Comparison of ENCODE assay signal across 19 mouse cellular contexts in the genomic region with DNA sequence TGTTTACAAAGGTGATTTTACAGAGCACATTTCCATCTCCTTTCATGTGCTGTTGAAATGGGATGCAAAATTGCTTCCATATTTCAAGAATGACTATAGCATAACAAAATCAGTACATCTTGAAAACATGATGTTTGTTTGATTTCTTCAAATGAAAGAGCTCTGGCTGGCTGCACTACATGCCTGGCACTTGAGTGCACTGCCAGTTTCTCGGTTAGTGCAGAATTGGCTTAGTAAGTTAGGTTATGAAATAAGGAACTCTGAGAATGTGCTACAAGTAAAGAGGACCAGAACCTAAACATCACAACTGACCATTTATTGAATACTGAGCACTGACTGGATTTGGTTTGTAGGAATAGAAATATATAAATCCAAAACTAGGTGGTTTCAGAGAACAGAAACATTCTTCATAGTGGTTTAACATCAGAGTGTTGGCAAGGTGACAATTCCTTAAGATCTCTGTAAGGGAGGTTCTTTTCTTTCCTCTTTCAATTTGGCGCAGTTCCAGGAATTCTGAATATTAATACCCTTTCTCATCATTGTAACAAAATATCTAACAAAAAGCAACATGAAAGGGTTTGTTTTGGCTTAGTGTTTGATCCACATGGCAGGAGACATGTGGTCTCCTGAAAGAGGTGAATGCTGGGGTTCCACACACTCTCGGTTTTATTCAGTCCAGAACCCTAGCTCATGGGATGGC. TPM values are rescaled to one million over a fixed set of nuclear protein-coding genes. Genes with fewer than 3 reads are reported as not detected.
DNase-seq lines count a peak whose midpoint lies in the region; ATAC-seq and TF ChIP-seq lines count a peak whose summit lies in the region.
"Had no signal": no experiment of that assay in that cellular context is flagged by ENCODE, and none has a peak within 500 bp of the region (broad histone marks: within the 10 kb centered on the region; RNA-seq: fewer than 3 reads in every experiment).

No protein-coding gene starts in this region.

- no peak overlapping the region for H3K9ac ChIP-seq in hindbrain, postnatal 0 days (replicated peaks; ENCODE audit: low read length)
- no peak overlapping the region for H3K9ac ChIP-seq in hindbrain, embryonic 16.5 days (ENCODE audit: low read depth, low read length)
- H3K9ac ChIP-seq in midbrain, embryonic 14.5 days (replicated peaks; ENCODE audit: low read length): no peak overlapping the region
- H3K9ac ChIP-seq in midbrain, embryonic 11.5 days (ENCODE audit: low read length): no peak overlapping the region
- no peak overlapping the region for H3K9ac ChIP-seq in lung, embryonic 16.5 days (ENCODE audit: low read length)
- H3K9ac ChIP-seq: embryonic facial prominence, embryonic 13.5 days; heart, embryonic 15.5 days; hindbrain, embryonic 13.5 days had no signal

- no peaks in the 10 kb centered on the region for H3K9me3 ChIP-seq in hindbrain, postnatal 0 days (ENCODE audit: low read length)
- H3K9me3 ChIP-seq in hindbrain, embryonic 16.5 days (ENCODE audit: control insufficient read depth, low read length): no peaks in the 10 kb centered on the region
- no peaks in the 10 kb centered on the region for H3K9me3 ChIP-seq in midbrain, embryonic 14.5 days (ENCODE audit: control insufficient read depth, low read length)
- H3K9me3 ChIP-seq in midbrain, embryonic 11.5 days (ENCODE audit: control insufficient read depth, low read length): no peaks in the 10 kb centered on the region
- H3K9me3 ChIP-seq in lung, embryonic 16.5 days (ENCODE audit: control insufficient read depth, low read length): no peaks in the 10 kb centered on the region
- H3K9me3 ChIP-seq: embryonic facial prominence, embryonic 13.5 days; heart, embryonic 15.5 days; hindbrain, embryonic 13.5 days had no signal

- H3K4me3 ChIP-seq in hindbrain, postnatal 0 days (ENCODE audit: low read length): no peak overlapping the region
- no peak overlapping the region for H3K4me3 ChIP-seq in hindbrain, embryonic 16.5 days (ENCODE audit: low read length)
- H3K4me3 ChIP-seq in midbrain, embryonic 14.5 days (replicated peaks; ENCODE audit: low read depth, low read length): no peak overlapping the region
- H3K4me3 ChIP-seq in midbrain, embryonic 11.5 days (ENCODE audit: low read depth, low read length): no peak overlapping the region
- H3K4me3 ChIP-seq in lung, embryonic 16.5 days (ENCODE audit: low read length): no peak overlapping the region
- H3K4me3 ChIP-seq: embryonic facial prominence, embryonic 13.5 days; heart, adult 2 months; heart, embryonic 15.5 days; hindbrain, embryonic 13.5 days had no signal

- no peaks in the 10 kb centered on the region for H3K27me3 ChIP-seq in hindbrain, postnatal 0 days (ENCODE audit: insufficient read depth, low read length)
- no peaks in the 10 kb centered on the region for H3K27me3 ChIP-seq in hindbrain, embryonic 16.5 days (replicated peaks; ENCODE audit: control insufficient read depth, insufficient read depth, low read length)
- no peaks in the 10 kb centered on the region for H3K27me3 ChIP-seq in midbrain, embryonic 14.5 days (ENCODE audit: control insufficient read depth, insufficient read depth, low read length)
- H3K27me3 ChIP-seq in midbrain, embryonic 11.5 days (ENCODE audit: control insufficient read depth, insufficient read depth, low read length): no peaks in the 10 kb centered on the region
- H3K27me3 ChIP-seq in lung, embryonic 16.5 days (ENCODE audit: control insufficient read depth, insufficient read depth, low read depth, low read length): no peaks in the 10 kb centered on the region
- H3K27me3 ChIP-seq: embryonic facial prominence, embryonic 13.5 days; heart, embryonic 15.5 days; hindbrain, embryonic 13.5 days had no signal

- no peaks in the 10 kb centered on the region for H3K36me3 ChIP-seq in hindbrain, postnatal 0 days (ENCODE audit: insufficient read depth, low read length)
- H3K36me3 ChIP-seq in hindbrain, embryonic 16.5 days (ENCODE audit: control insufficient read depth, insufficient read depth, low read length): no peaks in the 10 kb centered on the region
- no peaks in the 10 kb centered on the region for H3K36me3 ChIP-seq in midbrain, embryonic 14.5 days (ENCODE audit: control insufficient read depth, insufficient read depth, low read length)
- H3K36me3 ChIP-seq in midbrain, embryonic 11.5 days (ENCODE audit: control insufficient read depth, insufficient read depth, low read length): no peaks in the 10 kb centered on the region
- no peaks in the 10 kb centered on the region for H3K36me3 ChIP-seq in lung, embryonic 16.5 days (ENCODE audit: control insufficient read depth, insufficient read depth, low read length)
- H3K36me3 ChIP-seq: embryonic facial prominence, embryonic 13.5 days; heart, embryonic 15.5 days; hindbrain, embryonic 13.5 days had no signal

- TF ChIP-seq CTCF in hindbrain, postnatal 0 days (IDR thresholded peaks at IDR 0.05; ENCODE audit: low read depth): no peak

- 61% methylated on average over 3 of the region's 3 CpGs for WGBS in hindbrain, postnatal 0 days
- WGBS in hindbrain, embryonic 16.5 days: 73% methylated on average over 3 of the region's 3 CpGs
- 74% methylated on average over 3 of the region's 3 CpGs for WGBS in midbrain, embryonic 14.5 days
- WGBS in midbrain, embryonic 11.5 days: 90% methylated on average over 3 of the region's 3 CpGs
- WGBS in lung, embryonic 16.5 days: 52% methylated on average over 3 of the region's 3 CpGs

- no peak overlapping the region for H3K4me2 ChIP-seq in hindbrain, postnatal 0 days (ENCODE audit: low read depth, low read length)
- no peak overlapping the region for H3K4me2 ChIP-seq in hindbrain, embryonic 16.5 days (ENCODE audit: low read length)
- H3K4me2 ChIP-seq in midbrain, embryonic 14.5 days (ENCODE audit: low read length): no peak overlapping the region
- H3K4me2 ChIP-seq in midbrain, embryonic 11.5 days: no peak overlapping the region
- H3K4me2 ChIP-seq in lung, embryonic 16.5 days (ENCODE audit: low read depth, low read length): no peak overlapping the region
- H3K4me2 ChIP-seq: embryonic facial prominence, embryonic 13.5 days; heart, embryonic 11.5 days; heart, embryonic 15.5 days; hindbrain, embryonic 13.5 days had no signal

- DNase-seq in hindbrain, postnatal 0 days (ENCODE audit: low spot score): peak; percentile 9
- peak; percentile 25 for DNase-seq in midbrain, embryonic 14.5 days
- DNase-seq in midbrain, embryonic 11.5 days (ENCODE audit: low spot score, missing footprints): no peak
- peak; percentile 58 for DNase-seq in lung, postnatal 36 days
- no peak for DNase-seq in thymus, postnatal 10 days (ENCODE audit: low spot score in 2 of 2)
- DNase-seq in cerebellum, postnatal 36 days: no peak
- DNase-seq: adrenal gland, postnatal 10 days; cerebellum, adult 2 months; gastrocnemius, postnatal 14 days; heart, adult 2 months; heart, postnatal 14 days had no signal

- H3K4me1 ChIP-seq in hindbrain, postnatal 0 days (ENCODE audit: insufficient read depth, low read length): no peaks in the 10 kb centered on the region
- no peaks in the 10 kb centered on the region for H3K4me1 ChIP-seq in hindbrain, embryonic 16.5 days (ENCODE audit: control insufficient read depth, insufficient read depth, low read depth, low read length)
- no peaks in the 10 kb centered on the region for H3K4me1 ChIP-seq in midbrain, embryonic 14.5 days (ENCODE audit: control insufficient read depth, insufficient read depth, low read length)
- H3K4me1 ChIP-seq in midbrain, embryonic 11.5 days (ENCODE audit: control insufficient read depth, insufficient read depth, low read length): no peaks in the 10 kb centered on the region
- peaks cover 9% of the 10 kb centered on the region; the same call in 1 of the 2 replicates for H3K4me1 ChIP-seq in lung, embryonic 16.5 days (replicated peaks; ENCODE audit: control insufficient read depth, insufficient read depth, low read length)
- H3K4me1 ChIP-seq: embryonic facial prominence, embryonic 13.5 days; hindbrain, embryonic 13.5 days had no signal

- H3K27ac ChIP-seq in hindbrain, postnatal 0 days: no peak overlapping the region
- no peak overlapping the region for H3K27ac ChIP-seq in hindbrain, embryonic 16.5 days (ENCODE audit: low read depth, low read length)
- H3K27ac ChIP-seq in midbrain, embryonic 14.5 days (replicated peaks; ENCODE audit: low read depth, low read length): no peak overlapping the region
- H3K27ac ChIP-seq in midbrain, embryonic 11.5 days (ENCODE audit: low read depth, low read length): no peak overlapping the region
- peak overlapping the region; percentile 70 for H3K27ac ChIP-seq in lung, embryonic 16.5 days (ENCODE audit: low read length)
- H3K27ac ChIP-seq: embryonic facial prominence, embryonic 13.5 days; heart, adult 2 months; heart, embryonic 15.5 days; hindbrain, embryonic 13.5 days had no signal

- no peak for ATAC-seq in hindbrain, postnatal 0 days
- ATAC-seq in hindbrain, embryonic 16.5 days: no peak
- no peak for ATAC-seq in midbrain, embryonic 14.5 days (ENCODE audit: low FRiP score, low TSS enrichment)
- ATAC-seq in midbrain, embryonic 11.5 days (ENCODE audit: low FRiP score): no peak
- peak; percentile 34; the same call in 1 of the 2 replicates for ATAC-seq in lung, embryonic 16.5 days (ENCODE audit: low read depth)
- ATAC-seq: forebrain, embryonic 16.5 days had no signal

RNA-seq across cellular contexts. Expression of gene Ndnf, which starts 48.2 kb away (rescaled TPM):
- 86.2 and 89.6 TPM in 2 replicates for total RNA-seq in hindbrain, postnatal 0 days (2014; rRNA removed)
- 10.4 and 14.8 TPM in 2 replicates for polyA plus RNA-seq in hindbrain, postnatal 0 days (2015; fragmentation: Nextera tagmentation; extraction: Ambion mirVana)
- 10.8 and 15.7 TPM in 2 replicates for polyA plus RNA-seq in hindbrain, embryonic 16.5 days (2015; fragmentation: Nextera tagmentation; extraction: Ambion mirVana)
- 5.2 and 6.0 TPM in 2 replicates for polyA plus RNA-seq in midbrain, embryonic 14.5 days (2014; fragmentation: Nextera tagmentation; extraction: Ambion mirVana)
- 9.5 and 10.5 TPM in 2 replicates for polyA plus RNA-seq in midbrain, embryonic 11.5 days (2014; fragmentation: Nextera tagmentation; extraction: Ambion mirVana)
- polyA plus RNA-seq in lung, embryonic 16.5 days (2015; fragmentation: Nextera tagmentation; extraction: Ambion mirVana): 68.0 and 78.5 TPM in 2 replicates
- total RNA-seq: common myeloid progenitor, adult 5-6 weeks had no signal

Comparison
In these comparisons a context has a peak if more than half of its experiments do, and no peak if none do; other contexts are left out.
1. DNase-seq: peak in hindbrain, postnatal 0 days (single experiment), midbrain, embryonic 14.5 days (single experiment) and lung, postnatal 36 days (single experiment); none in midbrain, embryonic 11.5 days (single experiment), thymus, postnatal 10 days (0 of 2) and cerebellum, postnatal 36 days (0 of 2).